Mouse (Mus musculus): ENCODE data around the gene Flnb. TPM values are rescaled to one million over a fixed set of nuclear protein-coding genes. Genes with fewer than 3 reads are reported as not detected.
A peak's percentile ranks its signal among the peaks of the same experiment; 100 is the strongest.

Gene Flnb
- total and polyA plus RNA-seq, 3 experiments: 29.5 to 74.0 (median 61.6) TPM

DNA sequence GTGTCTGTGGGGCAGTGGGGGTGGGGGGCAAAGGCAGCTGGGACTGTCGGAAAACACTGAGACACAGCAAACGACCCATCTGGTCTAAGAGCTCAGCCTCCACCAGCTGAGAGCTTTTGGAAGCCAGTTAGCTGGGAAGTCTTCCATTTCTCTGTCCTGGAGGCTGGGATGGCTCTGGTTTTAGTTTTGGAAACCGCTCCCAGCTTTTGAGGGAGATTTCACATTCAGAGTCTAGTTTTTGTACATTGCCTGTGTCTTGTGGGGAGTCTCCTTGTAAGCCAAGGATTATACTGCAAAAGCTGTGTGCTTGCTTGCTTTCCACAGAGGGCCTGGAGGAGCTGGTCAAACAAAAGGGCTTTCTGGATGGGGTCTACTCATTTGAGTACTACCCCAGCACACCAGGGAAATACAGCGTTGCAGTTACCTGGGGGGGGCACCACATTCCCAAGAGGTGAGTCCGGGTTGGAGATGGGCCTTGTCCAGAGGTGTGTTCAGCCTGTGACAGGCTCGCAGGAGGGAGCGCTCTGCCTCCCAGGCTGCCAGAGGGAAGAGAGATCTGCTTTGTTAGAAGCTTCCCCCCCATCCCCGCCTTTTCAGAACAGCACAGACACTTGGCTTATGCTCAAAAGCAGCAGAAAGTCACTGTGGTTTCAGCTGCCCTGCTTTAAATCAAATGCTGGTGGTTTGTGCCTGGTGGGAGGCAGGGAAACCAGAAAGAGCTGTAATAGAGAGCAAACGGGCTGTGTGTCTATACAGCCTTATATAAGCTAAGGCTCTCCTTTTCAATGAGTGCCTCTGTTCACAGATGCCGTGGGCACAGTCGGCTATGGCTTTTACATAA, 71.3 kb downstream of the Flnb start:
- DNase-seq (ENCODE audit: extremely low read depth): peak; percentile 34
- Histone ChIP-seq H3K4me1 (ENCODE audit: control insufficient read depth in 1 of 2, insufficient read depth in 2 of 2) (peaks cover 5 to 27% of the 10 kb centered on the region in 2 experiments), H3K36me3 (replicated peaks in 1 of 2; ENCODE audit: control insufficient read depth in 1 of 2, insufficient read depth in 1 of 2, low read length in 1 of 2) (peaks cover 57 to 92% of the 10 kb centered on the region in 2 experiments), H3K4me3 (replicated peaks in 1 of 3; ENCODE audit: low read depth in 2 of 3, low read length in 2 of 3, poor library complexity in 1 of 3) (no peak overlapping the region), H3K27ac (ENCODE audit: insufficient read depth, low read depth) (peak overlapping the region; percentile 21; the same call in 1 of the 2 replicates), H3K27me3 (replicated peaks) (no peaks in the 10 kb centered on the region), H3K4me2 (ENCODE audit: insufficient read depth, low read depth, poor library complexity, severe bottlenecking) (peak overlapping the region; percentile 57; the same call in 1 of the 2 replicates), H3K9ac (ENCODE audit: insufficient read depth, low read depth) (no peak overlapping the region), H3K79me2 (replicated peaks; ENCODE audit: control insufficient read depth, extremely low read depth, insufficient read depth, poor library complexity, severe bottlenecking) (no peaks in the 10 kb centered on the region), H3K9me3 (replicated peaks; ENCODE audit: low read length) (no peaks in the 10 kb centered on the region)
- in situ Hi-C loops (cut with MboI; ENCODE audit: low pct_ligation_motif_present, low pct_unique_long_range_greater_than_20kb, low sequenced_read_pairs): loop anchor here (5.0 kb wide), 1 partner anchor 72 kb away; the partner anchor contains the start of gene Flnb
- dilution Hi-C loops (cut with MboI; ENCODE audit: extremely low pct_ligation_motif_present, extremely low pct_unique_long_range_greater_than_20kb, low sequenced_read_pairs): no loop called here
- TF ChIP-seq CHD1 (IDR thresholded peaks at IDR 0.05; ENCODE audit: low read depth, low read length): no peak
- no peak for TF ChIP-seq EP300 (IDR thresholded peaks at IDR 0.05; ENCODE audit: low read length)
- no peak for TF ChIP-seq RAD21 (IDR thresholded peaks at IDR 0.05; ENCODE audit: low read depth, low read length)
- TF ChIP-seq ZNF384 (IDR thresholded peaks at IDR 0.05; ENCODE audit: low read depth, low read length): no peak
- TF ChIP-seq SIN3A (IDR thresholded peaks at IDR 0.05; ENCODE audit: low read length): no peak
- TF ChIP-seq MEF2A (IDR thresholded peaks at IDR 0.05; ENCODE audit: borderline replicate concordance, low read depth, low read length): no peak
- no peak for TF ChIP-seq JUN (IDR thresholded peaks at IDR 0.05; ENCODE audit: insufficient read depth, low read depth, low read length)
- no peak for TF ChIP-seq MXI1 (IDR thresholded peaks at IDR 0.05; ENCODE audit: low read depth, low read length)
- TF ChIP-seq ZMIZ1 (IDR thresholded peaks at IDR 0.05; ENCODE audit: low read depth, low read length): no peak
- no peak for TF ChIP-seq NELFE (IDR thresholded peaks at IDR 0.05; ENCODE audit: low read depth, low read length)
- TF ChIP-seq CHD2 (IDR thresholded peaks at IDR 0.05; ENCODE audit: low read length): no peak
- no peak for TF ChIP-seq POLR2A (IDR thresholded peaks at IDR 0.05; ENCODE audit: low read depth, low read length)
- TF ChIP-seq ELF1 (IDR thresholded peaks at IDR 0.05; ENCODE audit: low read depth, low read length): no peak
- TF ChIP-seq POLR2AphosphoS2 (IDR thresholded peaks at IDR 0.05; ENCODE audit: low read depth, low read length): no peak
- TF ChIP-seq HCFC1 (IDR thresholded peaks at IDR 0.05; ENCODE audit: low read depth, low read length): no peak

DNA sequence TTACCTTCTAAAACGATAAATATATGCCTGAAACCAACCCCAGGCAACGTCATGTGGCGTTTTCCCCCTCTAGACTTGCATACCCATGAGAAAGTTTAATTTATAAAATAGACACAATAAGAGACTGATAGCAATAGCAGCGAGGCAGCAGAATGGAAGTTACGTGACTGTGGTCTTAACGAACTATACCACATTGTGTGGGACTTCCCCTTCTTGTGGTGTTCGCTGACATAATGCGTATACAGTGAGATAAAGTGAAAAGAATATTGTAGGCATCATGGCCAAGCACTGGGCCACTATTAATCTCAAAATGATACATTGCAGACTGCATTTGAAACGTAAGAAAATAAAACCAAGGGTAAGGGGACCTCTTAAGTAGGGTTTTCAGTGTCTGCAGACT, 72.1 kb downstream of the Flnb start:
- Histone ChIP-seq H3K4me3 (replicated peaks in 1 of 3; ENCODE audit: low read depth in 2 of 3, low read length in 2 of 3, poor library complexity in 1 of 3) (no peak overlapping the region), H3K36me3 (replicated peaks in 1 of 2; ENCODE audit: control insufficient read depth in 1 of 2, insufficient read depth in 1 of 2, low read length in 1 of 2) (peaks cover 59 to 93% of the 10 kb centered on the region in 2 experiments), H3K9ac (ENCODE audit: insufficient read depth, low read depth) (no peak overlapping the region), H3K79me2 (replicated peaks; ENCODE audit: control insufficient read depth, extremely low read depth, insufficient read depth, poor library complexity, severe bottlenecking) (no peaks in the 10 kb centered on the region), H3K27me3 (replicated peaks) (no peaks in the 10 kb centered on the region), H3K4me1 (ENCODE audit: control insufficient read depth in 1 of 2, insufficient read depth in 2 of 2) (peaks cover 5 to 27% of the 10 kb centered on the region in 2 experiments), H3K9me3 (replicated peaks; ENCODE audit: low read length) (no peaks in the 10 kb centered on the region), H3K27ac (ENCODE audit: insufficient read depth, low read depth) (no peak overlapping the region), H3K4me2 (ENCODE audit: insufficient read depth, low read depth, poor library complexity, severe bottlenecking) (0 out of 2 replicates have a peak overlapping the region, but pooled peaks have one; percentile 57)
- TF ChIP-seq BHLHE40 (IDR thresholded peaks at IDR 0.05; ENCODE audit: low read depth, low read length): peak; percentile 9; the same call in 1 of the 2 replicates
- TF ChIP-seq TCF12 (IDR thresholded peaks at IDR 0.05; ENCODE audit: low read depth, low read length): no peak
- TF ChIP-seq RCOR1 (conservative IDR thresholded peaks at IDR 0.05; ENCODE audit: low read depth, low read length): no peak
- no peak for TF ChIP-seq E2F4 (IDR thresholded peaks at IDR 0.05; ENCODE audit: insufficient replicate concordance, low read depth, low read length)
- TF ChIP-seq MAX (IDR thresholded peaks at IDR 0.05; ENCODE audit: low read length): no peak
- peak; percentile 57 for TF ChIP-seq EP300 (IDR thresholded peaks at IDR 0.05; ENCODE audit: low read length)
- no peak for TF ChIP-seq SIN3A (IDR thresholded peaks at IDR 0.05; ENCODE audit: low read length)
- TF ChIP-seq POLR2AphosphoS2 (IDR thresholded peaks at IDR 0.05; ENCODE audit: low read depth, low read length): no peak
- no peak for TF ChIP-seq NELFE (IDR thresholded peaks at IDR 0.05; ENCODE audit: low read depth, low read length)
- no peak for TF ChIP-seq KAT2A (IDR thresholded peaks at IDR 0.05; ENCODE audit: insufficient replicate concordance, low read length)
- no peak for TF ChIP-seq UBTF (IDR thresholded peaks at IDR 0.05; ENCODE audit: low read depth, low read length)
- no peak for TF ChIP-seq ZKSCAN1 (IDR thresholded peaks at IDR 0.05; ENCODE audit: borderline replicate concordance, low read depth, low read length)
- TF ChIP-seq HCFC1 (IDR thresholded peaks at IDR 0.05; ENCODE audit: low read depth, low read length): no peak
- dilution Hi-C loops (cut with MboI; ENCODE audit: extremely low pct_ligation_motif_present, extremely low pct_unique_long_range_greater_than_20kb, low sequenced_read_pairs): no loop called here
- in situ Hi-C loops (cut with MboI; ENCODE audit: low pct_ligation_motif_present, low pct_unique_long_range_greater_than_20kb, low sequenced_read_pairs): loop anchor here (5.0 kb wide), 1 partner anchor 73 kb away; the partner anchor contains the start of gene Flnb
- peak; percentile 68 for DNase-seq (ENCODE audit: extremely low read depth)
